Mouse (Mus musculus): ENCODE results near the gene Myadml2. TPM values are rescaled to one million over a fixed set of nuclear protein-coding genes. Genes with fewer than 3 reads are reported as not detected.

The Myadml2 gene
- polyA plus RNA-seq, 2 experiments, result 0.60 to 1.6 TPM

DNA sequence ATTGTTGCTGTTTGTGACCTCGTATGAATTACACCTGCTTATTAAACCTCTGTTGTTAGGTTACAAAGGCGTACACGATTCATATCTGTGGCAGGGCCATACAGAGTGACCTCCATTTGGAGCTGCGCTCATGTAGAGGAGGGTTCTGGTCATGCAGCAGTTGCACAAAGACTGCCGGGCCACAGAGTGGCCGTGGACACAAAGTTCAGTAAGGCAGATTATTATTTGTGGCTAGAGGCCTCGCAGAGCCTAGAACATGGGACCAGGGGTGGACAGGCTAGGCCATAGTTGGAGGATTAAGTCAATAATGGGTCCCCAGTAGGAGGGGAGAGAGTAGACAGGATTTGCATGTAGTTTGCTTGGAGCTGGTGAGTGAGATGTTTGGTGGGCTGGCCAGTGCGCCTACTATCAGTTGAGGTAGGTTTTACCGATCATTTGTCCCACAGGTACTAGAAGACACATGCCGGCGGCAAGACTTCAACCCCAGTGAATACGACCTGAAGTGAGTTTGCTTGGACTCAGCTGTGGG, 25.7 kb upstream of the Myadml2 start:
- WGBS, result 44% methylated on average over 12 of the region's 12 CpGs
- DNase-seq (ENCODE audit: low spot score) (no peak), ATAC-seq (ENCODE audit: low FRiP score, low read depth) (no peak)
- Histone ChIP-seq H3K4me1 (ENCODE audit: control insufficient read depth, insufficient read depth, low read length) (peaks cover 9% of the 10 kb centered on the region), H3K27me3 (ENCODE audit: control insufficient read depth, insufficient read depth, low read length) (no peaks in the 10 kb centered on the region), H3K4me2 (replicated peaks; ENCODE audit: low read depth, low read length, severe bottlenecking) (peak overlapping the region; percentile 91), H3K36me3 (ENCODE audit: control insufficient read depth, insufficient read depth, low read length) (peaks cover 14% of the 10 kb centered on the region), H3K27ac (replicated peaks; ENCODE audit: low read depth, low read length) (peak overlapping the region; percentile 79), H3K9ac (ENCODE audit: low read depth, low read length, severe bottlenecking) (peak overlapping the region; percentile 77), H3K4me3 (replicated peaks; ENCODE audit: low read length) (peak overlapping the region; percentile 73), H3K9me3 (ENCODE audit: control insufficient read depth, low read length) (no peaks in the 10 kb centered on the region)
- no peak for TF ChIP-seq POLR2A (IDR thresholded peaks at IDR 0.05; ENCODE audit: borderline replicate concordance, extremely low read depth, insufficient read depth, insufficient read length)

DNA sequence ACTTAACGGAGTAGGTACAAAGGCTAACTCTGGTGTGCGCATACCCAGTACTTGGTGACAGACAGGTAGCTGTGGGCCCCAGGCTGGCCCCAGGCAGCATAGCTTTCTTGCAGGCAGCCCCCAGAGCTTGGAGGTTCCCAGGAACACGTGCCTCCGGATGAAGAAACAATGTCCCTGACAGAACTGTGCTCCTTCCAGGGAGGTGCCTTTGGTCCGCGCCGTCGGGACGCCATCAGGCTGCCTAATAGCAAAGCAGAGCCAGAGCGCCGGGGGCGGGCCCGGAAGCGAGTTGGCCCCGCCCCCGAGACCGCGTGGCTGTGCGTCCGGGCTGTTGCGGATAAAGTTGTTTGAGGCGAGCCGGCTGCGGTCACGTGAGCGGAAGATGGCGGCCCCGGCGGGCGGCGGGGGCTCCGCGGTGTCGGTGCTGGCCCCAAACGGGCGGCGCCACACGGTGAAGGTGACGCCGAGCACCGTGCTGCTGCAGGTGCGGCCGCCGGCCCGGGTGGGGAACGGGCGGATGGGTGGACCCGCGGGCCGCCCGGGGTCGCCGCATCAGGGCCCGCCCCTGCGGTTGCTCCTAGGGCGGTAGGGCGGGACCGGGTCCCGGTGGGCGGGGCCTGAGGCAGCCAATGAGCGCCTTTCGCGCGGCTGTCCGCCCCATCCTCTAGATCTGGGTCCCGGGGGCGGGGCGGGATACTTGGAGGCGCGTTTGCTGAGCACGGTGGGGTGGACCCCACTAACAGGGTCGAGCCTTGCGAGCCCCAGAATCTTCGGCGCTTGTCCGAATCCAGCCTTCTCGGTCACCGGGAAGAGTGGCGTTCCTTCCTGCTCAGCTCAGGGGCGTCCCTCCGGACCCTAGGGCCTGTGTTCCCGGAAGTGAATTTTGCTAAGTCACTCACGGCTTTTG, 25.0 kb upstream of the Myadml2 start, which contains the start of gene Aspscr1:
Gene Aspscr1, plus strand, starts transcription at position 287 of the 907 bp plus-strand sequence.
- peak within 1 kb of the TSS; percentile 77 for H3K9ac ChIP-seq (ENCODE audit: low read depth, low read length, severe bottlenecking)
- ATAC-seq (ENCODE audit: low FRiP score, low read depth), result peak; percentile 99
- H3K4me2 ChIP-seq (replicated peaks; ENCODE audit: low read depth, low read length, severe bottlenecking), result peak within 1 kb of the TSS; percentile 91
- peaks cover 6% of the 10 kb centered on the region for H3K36me3 ChIP-seq (ENCODE audit: control insufficient read depth, insufficient read depth, low read length)
- peak; percentile 97 for DNase-seq (ENCODE audit: low spot score)
- 2% methylated on average over 51 of the region's 83 CpGs for WGBS
- H3K27ac ChIP-seq (replicated peaks; ENCODE audit: low read depth, low read length), result peak within 1 kb of the TSS; percentile 79
- H3K4me1 ChIP-seq (ENCODE audit: control insufficient read depth, insufficient read depth, low read length), result peaks cover 9% of the 10 kb centered on the region
- peak within 1 kb of the TSS; percentile 73 for H3K4me3 ChIP-seq (replicated peaks; ENCODE audit: low read length)
- H3K27me3 ChIP-seq (ENCODE audit: control insufficient read depth, insufficient read depth, low read length), result no peaks in the 10 kb centered on the region
- no peaks in the 10 kb centered on the region for H3K9me3 ChIP-seq (ENCODE audit: control insufficient read depth, low read length)
- TF ChIP-seq POLR2A (IDR thresholded peaks at IDR 0.05; ENCODE audit: borderline replicate concordance, extremely low read depth, insufficient read depth, insufficient read length), result peak; percentile 65; the same call in 1 of the 2 replicates

DNA sequence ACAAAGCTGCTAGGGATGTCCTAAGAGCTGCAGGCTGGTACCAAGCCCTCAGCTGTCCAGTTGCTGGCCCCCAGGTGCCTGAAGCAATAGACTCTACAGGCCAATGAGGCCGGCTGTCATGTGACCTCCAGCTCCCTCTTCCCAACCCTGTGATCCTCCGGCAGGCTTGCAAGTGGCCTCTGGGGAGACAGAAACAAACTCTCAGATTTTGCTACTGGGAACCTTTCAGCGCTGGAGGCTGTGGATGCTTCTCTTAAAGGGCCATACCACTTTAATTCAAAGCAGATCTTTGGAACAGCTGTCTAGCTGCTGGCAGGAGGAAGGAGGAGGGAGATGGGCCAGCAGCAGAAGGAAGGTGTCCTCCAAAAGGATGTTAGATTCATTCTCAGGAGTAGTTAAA, 18.7 kb upstream of the Myadml2 start:
- H3K27ac ChIP-seq (replicated peaks; ENCODE audit: low read depth, low read length), result no peak overlapping the region

DNA sequence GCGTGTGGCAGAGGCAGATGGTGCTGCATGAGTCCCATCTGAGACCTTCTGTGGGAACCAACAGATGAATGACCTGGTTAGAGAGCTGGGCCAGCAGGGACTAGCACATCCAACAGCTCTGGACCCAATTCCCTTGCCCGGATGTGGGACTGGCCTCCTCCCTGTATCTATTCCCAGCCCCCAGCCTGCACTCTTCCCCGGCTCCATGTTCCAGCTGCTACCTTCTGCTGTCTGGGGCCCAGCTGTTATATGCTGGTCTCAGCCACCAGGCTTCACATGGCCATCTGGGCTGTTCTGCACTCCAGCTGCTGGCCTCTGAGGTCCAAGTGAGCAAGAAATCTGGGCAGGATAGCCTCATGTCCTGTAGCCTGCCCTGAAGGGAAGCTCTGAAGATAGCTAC, 17.4 kb upstream of the Myadml2 start:
- peak; percentile 39; the same call in 1 of the 2 replicates for ATAC-seq (ENCODE audit: low FRiP score, low read depth)

More for the DNA sequence above, 18.7 kb upstream of the Myadml2 start:
- no peak for DNase-seq (ENCODE audit: low spot score)
- H3K36me3 ChIP-seq (ENCODE audit: control insufficient read depth, insufficient read depth, low read length), result no peaks in the 10 kb centered on the region
- peaks cover 6% of the 10 kb centered on the region; the same call in 1 of the 2 replicates for H3K4me1 ChIP-seq (ENCODE audit: control insufficient read depth, insufficient read depth, low read length)
- H3K9ac ChIP-seq (ENCODE audit: low read depth, low read length, severe bottlenecking), result no peak overlapping the region
- no peaks in the 10 kb centered on the region for H3K9me3 ChIP-seq (ENCODE audit: control insufficient read depth, low read length)
- no peak overlapping the region for H3K4me2 ChIP-seq (replicated peaks; ENCODE audit: low read depth, low read length, severe bottlenecking)
- H3K27me3 ChIP-seq (ENCODE audit: control insufficient read depth, insufficient read depth, low read length), result peaks cover 13% of the 10 kb centered on the region
- no peak for ATAC-seq (ENCODE audit: low FRiP score, low read depth)
- WGBS, result 2% methylated on average over 3 of the region's 3 CpGs
- no peak for TF ChIP-seq POLR2A (IDR thresholded peaks at IDR 0.05; ENCODE audit: borderline replicate concordance, extremely low read depth, insufficient read depth, insufficient read length)
- no peak overlapping the region for H3K4me3 ChIP-seq (replicated peaks; ENCODE audit: low read length)

DNA sequence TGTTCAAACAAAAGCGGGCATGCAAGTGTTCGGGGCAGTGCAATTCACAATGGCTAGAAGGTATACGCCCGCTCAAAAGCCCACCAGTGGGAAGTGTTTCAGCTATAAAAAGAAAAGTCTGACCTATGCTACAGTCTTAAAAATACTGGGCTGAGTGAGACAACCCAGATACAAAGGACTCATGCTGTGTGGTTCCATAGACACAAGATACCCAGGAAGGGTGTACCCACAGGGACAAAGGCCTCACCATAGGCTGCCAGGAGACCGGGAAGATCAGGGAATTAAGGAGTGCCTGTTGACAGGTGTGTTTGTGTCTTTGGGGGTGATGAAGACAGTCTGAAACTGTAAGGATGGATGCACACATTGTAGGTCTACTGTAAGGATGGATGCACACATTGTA, 15.8 kb upstream of the Myadml2 start:
- Histone ChIP-seq H3K27me3 (ENCODE audit: control insufficient read depth, insufficient read depth, low read length) (peaks cover 42% of the 10 kb centered on the region), H3K4me3 (replicated peaks; ENCODE audit: low read length) (no peak overlapping the region), H3K27ac (replicated peaks; ENCODE audit: low read depth, low read length) (no peak overlapping the region), H3K9ac (ENCODE audit: low read depth, low read length, severe bottlenecking) (no peak overlapping the region), H3K36me3 (ENCODE audit: control insufficient read depth, insufficient read depth, low read length) (no peaks in the 10 kb centered on the region), H3K9me3 (ENCODE audit: control insufficient read depth, low read length) (no peaks in the 10 kb centered on the region), H3K4me1 (ENCODE audit: control insufficient read depth, insufficient read depth, low read length) (peaks cover 12% of the 10 kb centered on the region), H3K4me2 (replicated peaks; ENCODE audit: low read depth, low read length, severe bottlenecking) (no peak overlapping the region)
- TF ChIP-seq POLR2A (IDR thresholded peaks at IDR 0.05; ENCODE audit: borderline replicate concordance, extremely low read depth, insufficient read depth, insufficient read length), result no peak
- ATAC-seq (ENCODE audit: low FRiP score, low read depth) (no peak), DNase-seq (ENCODE audit: low spot score) (no peak)
- 88% methylated on average over 5 of the region's 5 CpGs for WGBS

More for the DNA sequence above, 17.4 kb upstream of the Myadml2 start:
- DNase-seq (ENCODE audit: low spot score), result peak; percentile 22
- 63% methylated on average over 3 of the region's 3 CpGs for WGBS
- TF ChIP-seq POLR2A (IDR thresholded peaks at IDR 0.05; ENCODE audit: borderline replicate concordance, extremely low read depth, insufficient read depth, insufficient read length), result no peak
- H3K36me3 ChIP-seq (ENCODE audit: control insufficient read depth, insufficient read depth, low read length), result no peaks in the 10 kb centered on the region
- H3K4me1 ChIP-seq (ENCODE audit: control insufficient read depth, insufficient read depth, low read length), result peaks cover 12% of the 10 kb centered on the region
- H3K9ac ChIP-seq (ENCODE audit: low read depth, low read length, severe bottlenecking), result no peak overlapping the region
- H3K9me3 ChIP-seq (ENCODE audit: control insufficient read depth, low read length), result no peaks in the 10 kb centered on the region
- peaks cover 25% of the 10 kb centered on the region for H3K27me3 ChIP-seq (ENCODE audit: control insufficient read depth, insufficient read depth, low read length)
- no peak overlapping the region for H3K4me3 ChIP-seq (replicated peaks; ENCODE audit: low read length)
- H3K27ac ChIP-seq (replicated peaks; ENCODE audit: low read depth, low read length), result no peak overlapping the region
- no peak overlapping the region for H3K4me2 ChIP-seq (replicated peaks; ENCODE audit: low read depth, low read length, severe bottlenecking)

All from limb, embryonic 14.5 days (tissue).